Mouse (Mus musculus) naive thymus-derived CD4-positive, alpha-beta T cell, adult 2 months (primary cell): ENCODE data around the gene Zbtb41.
"Not testable (repeated sequence)": the region's sequence is repeated elsewhere in the genome, so short reads cannot be mapped to it uniquely, and the experiment has no call there.

Experiments
- DNase-seq: peaks from one replicate; pipeline ENCODE4 v3.0.0-alpha.2; 2011; ENCODE audit warnings: low read depth

The Zbtb41 gene

DNA sequence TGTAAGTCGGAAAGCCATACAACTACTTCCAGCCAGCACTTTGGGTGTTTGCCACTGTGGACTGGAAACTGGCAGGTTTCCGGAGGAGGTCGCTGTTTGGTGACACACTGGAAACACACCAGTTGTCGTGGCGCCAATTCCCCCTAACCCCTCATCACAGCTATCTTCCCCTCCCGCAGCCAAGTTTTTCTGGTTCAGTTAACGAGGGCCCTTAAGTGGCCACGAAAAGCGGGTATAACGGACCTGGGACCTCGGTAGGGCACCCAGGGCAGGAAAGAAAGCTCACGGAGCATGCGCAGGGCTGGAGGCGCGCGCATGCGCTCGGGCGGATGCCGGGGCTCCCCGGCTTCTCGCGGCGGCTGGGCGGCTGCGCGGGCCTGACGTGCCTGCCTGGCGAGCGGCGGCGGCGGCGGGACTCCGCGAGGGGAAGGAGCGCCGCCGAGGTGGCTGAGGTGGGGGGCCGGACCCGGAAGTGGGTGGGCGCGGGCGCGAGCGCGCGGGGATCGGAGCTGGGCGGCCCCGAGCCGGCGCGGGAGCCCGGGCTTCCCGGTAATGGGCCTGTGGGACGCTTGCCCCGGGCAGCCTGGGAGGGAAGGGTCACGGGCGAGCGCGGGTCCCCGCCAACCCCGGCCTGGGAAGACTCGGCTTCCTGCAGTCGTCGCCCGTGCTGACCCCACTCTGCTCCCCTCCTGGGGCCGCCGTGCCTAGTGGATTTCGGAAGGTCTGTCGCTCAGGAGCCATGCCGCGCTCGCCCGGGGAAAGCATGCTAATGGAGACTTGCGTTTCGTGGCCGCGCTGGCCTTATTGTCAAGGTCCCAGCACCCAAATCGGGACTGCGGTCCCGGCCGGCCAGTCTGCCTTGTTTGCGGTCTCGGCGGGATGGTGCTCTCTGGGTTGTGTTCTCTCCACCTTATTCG lies at the start of gene Zbtb41:
Gene Zbtb41, plus strand, starts transcription at position 414 of the 917 bp plus-strand sequence.
- DNase-seq = peak; percentile 95

DNA sequence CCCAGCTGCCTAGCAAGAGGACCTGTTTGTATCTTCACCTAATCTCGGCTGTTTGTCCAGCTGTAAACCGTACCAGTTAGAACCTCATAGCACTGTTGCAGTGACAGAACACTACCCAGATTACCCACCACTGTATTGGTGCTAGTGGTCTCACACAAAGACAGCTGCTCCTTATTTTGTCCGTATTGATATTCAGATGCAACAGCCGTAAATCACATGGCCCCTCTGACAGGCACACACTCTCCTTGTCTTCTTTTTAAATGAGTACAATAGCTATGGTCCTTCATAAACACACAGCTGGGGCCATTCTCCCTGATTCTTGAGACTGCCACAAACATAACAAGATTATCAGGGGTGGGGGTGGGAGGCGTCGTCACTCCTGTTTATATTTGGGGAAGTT lies 46.2 kb upstream of the Zbtb41 start:
- DNase-seq = no peak

DNA sequence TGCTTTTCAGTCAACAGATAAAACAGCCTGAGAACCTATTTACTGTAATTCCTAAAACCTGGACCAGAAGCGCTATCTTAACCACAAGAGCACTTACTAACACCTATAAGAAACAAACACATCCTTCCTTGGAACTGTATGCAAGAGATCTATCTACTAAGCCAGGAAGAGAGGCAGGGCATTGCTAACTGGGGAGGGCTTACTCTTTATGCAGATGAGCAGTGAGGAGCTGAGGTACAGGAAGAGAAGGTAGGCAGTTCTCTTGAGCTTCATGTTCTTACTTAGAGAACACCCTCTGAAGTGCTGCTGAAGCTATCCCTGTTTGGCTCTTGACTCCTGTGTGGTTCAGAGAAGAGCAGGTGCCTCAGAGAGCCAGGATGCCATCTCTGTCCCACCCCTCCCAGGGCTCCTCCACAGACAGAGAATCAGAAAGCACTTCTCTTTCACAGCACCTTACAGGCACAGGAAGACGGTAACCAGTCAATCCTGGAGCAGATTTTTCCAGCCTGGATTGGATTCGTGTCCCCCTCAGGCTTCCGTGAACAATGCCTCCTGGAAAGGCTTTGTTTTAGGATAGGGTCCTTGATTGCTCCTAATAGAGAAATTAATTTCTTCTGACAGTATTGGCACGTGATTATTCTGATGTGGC lies 45.3 kb upstream of the Zbtb41 start, which contains the start of gene Crb1:
Gene Crb1, minus strand, starts transcription at position 463 of the 649 bp plus-strand sequence.
- DNase-seq = peak; percentile 3

DNA sequence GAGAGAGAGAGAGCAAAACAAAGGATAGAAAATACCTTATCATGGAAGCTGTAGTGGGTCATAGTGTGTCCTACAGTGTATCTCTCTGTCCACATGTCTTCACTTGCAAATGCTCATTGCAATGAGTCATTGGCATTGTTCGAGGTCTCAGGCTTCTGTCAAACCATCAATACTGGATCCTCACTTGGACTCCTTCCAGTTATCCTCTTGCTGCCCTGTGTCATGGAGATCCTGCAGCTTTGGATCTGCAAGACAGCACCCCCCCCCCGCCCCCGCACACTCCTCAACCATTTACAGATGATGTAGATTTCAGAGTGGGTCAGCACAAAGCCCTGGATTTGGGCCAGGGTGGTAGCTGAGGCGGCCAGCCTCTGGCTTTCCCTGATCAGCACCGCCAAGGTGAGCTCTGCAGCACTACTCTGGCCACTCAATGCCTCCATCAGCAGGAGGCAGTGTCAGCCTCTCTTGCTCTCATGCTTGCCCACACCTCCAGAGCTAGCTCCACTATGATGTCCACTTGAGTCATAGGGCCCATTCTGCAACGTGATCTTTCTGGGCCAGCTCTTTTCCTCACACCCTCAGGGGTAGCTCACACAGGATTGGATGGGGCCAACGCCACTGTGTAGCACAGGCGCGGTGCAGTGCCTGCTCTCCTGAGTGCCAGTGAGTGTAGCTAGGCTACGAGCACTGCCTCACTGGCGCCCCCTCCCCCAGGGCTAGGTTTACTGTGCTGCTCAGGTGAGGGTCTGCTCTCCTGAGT lies 43.0 kb upstream of the Zbtb41 start:
- no peak for DNase-seq

DNA sequence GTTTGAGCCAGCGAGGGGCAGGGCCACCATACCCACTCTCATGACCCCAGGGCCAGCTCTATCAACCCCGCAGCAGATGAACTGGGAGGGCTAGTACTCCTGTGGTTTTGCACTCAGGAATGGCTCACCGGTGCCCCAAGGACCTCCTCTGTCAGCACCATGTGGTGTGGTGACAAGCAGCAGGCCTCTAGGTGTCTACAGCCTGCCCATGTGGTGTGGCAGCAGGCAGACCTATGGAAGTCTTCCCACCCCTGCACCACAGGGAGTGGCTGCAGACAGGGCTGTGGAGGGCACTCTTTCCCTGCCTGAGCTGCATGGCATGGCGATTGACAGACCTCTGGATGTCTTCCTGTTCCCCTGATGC lies 42.5 kb upstream of the Zbtb41 start:
- no peak for DNase-seq

DNA sequence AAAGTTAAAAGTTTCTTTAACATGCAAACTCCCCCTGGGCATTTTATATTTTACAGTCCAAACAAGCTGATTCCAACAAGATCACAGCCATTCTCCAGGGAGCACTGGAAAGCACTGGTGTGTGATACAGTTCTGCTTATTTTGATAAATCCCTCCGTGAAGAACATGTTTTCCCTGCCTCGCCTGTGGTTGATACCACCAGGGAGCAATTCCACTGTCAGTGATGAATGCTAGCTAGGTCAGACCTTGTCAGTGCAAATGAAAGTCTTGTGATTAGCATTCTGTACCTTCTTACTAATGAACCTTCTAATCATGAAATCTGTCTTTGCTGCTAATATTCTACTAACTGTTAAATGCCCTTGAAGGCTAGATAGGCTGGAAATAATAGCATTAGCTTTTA lies 30.3 kb upstream of the Zbtb41 start:
- DNase-seq = no peak

DNA sequence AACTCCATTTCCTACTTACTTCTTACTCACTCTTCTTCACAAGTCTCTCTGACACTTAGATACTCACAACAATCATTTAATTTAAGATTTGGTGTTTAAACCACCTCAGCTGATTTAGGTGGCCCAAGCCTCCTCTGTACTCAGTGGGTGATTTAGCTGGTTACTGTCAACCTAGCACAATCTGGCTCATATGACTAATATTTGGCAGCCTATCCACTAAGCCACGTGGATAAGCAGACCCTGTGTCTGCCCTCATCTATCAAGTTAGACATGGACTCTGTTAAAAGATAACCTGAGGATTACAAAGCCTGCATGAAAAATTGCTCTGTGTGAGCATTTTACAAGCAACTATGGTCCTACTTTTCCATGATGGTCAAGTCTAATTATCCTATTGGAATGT lies 25.5 kb upstream of the Zbtb41 start:
- no peak for DNase-seq

DNA sequence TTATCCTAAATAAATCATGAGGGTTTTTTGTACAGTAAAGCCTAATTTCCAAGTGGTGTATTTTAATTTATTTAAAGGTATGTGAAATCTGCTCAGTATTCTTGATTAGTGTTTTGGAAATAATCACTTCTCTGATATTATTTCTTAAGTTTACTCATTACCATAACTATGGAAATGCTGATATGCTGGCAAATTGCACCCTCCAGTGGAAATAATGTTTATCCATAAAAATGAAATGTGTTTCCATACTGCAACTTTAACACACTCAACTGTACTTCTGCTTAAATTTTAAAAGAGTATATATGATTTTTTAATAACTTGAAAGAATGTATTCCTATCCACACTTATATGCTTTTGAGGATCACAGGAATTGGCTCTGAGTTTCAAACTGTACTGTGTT lies 16.3 kb upstream of the Zbtb41 start:
- no peak for DNase-seq

DNA sequence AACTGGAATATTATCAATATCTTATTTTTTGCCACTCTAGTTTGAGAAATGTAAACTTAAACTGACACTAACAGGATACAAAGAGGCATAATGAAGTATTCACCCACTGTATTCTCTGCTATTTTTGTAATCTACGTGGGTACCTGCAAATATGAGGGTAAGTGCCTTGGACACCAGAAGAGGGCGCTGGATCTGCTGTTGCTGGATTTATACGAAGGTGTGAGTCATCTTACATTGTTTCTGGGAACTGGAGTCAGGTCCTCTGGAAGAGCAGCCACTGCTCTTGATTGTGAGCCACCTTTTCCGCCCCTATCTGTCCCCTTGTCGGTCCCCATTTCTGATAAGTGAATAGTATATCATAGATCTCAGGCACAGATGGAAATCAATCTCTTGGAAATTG lies 14.4 kb upstream of the Zbtb41 start:
- DNase-seq = peak; percentile 21

DNA sequence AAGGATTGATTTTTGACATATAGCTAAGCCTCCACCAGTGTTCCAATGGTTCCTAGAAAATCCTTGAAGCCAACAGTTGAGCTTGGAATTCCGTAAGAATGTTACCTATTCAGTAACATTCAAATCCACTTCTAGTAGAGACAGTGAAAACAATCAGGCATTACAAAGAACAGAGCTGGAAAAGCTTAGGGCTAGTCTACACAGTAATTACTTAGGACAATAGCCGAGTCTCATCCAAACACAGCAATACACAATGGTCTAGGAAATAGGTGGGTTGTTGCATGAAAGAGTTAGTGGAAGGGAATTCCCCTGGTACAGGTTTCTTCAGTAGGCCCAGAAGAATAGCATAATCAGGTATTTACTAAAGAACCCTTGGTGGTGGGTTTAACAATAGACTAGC lies 9.7 kb upstream of the Zbtb41 start:
- not testable (repeated sequence) for DNase-seq

DNA sequence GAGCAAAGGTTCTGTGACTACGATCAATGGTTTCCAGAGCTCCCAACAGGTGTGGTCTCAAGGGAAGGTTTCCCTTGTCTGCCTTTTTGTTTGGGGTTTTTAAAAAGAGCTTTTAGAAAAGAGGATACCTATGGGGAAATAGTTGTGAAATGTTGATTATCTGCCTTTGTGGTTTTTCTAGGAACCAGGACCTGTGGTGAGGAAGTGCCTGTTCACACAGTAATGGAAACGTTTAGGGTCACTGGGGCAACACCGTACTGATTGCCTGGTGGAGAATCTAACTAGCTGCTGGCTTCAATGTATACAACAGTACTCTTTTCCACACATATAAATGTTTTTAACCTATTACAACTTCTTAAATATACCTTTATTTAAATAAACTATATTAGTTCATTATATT lies 8.6 kb upstream of the Zbtb41 start:
- no peak for DNase-seq

DNA sequence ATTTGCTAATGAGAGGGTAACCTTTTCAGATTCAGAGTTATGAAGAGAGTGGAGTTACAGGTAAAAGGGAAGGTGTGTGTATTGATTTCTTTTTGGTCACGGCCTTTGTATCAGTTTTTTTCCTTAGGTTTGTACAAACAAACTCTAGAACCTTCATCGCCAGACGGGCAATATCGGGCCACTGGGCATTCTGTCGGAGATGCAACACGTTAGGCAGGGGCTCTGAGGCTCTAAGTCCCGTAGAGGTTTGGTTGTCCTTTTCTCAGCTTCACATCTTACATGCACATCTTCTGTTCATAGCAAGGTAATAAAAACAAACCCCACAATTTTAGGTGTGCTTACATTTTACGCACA lies 590 bp upstream of the Zbtb41 start:
- DNase-seq = no peak

DNA sequence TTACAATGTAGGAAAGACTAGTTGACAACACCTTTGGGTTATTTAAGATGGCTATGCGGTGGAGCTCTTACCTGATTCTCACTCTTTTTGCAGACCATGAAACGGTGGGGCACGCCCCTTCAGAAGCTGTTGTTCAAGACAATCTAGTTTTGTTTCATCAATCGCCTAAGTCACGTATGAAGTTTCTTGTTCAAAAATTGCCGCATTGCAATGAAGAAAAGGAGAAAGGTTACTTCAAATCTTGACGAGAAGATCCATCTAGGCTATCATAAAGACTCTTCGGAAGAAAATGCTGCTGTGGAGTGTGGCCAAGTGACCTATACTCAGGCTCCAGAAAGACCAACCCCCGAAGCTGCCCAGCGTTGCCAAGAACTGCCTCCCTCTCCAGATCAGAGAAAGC lies 853 bp downstream of the Zbtb41 start:
- peak; percentile 64 for DNase-seq

DNA sequence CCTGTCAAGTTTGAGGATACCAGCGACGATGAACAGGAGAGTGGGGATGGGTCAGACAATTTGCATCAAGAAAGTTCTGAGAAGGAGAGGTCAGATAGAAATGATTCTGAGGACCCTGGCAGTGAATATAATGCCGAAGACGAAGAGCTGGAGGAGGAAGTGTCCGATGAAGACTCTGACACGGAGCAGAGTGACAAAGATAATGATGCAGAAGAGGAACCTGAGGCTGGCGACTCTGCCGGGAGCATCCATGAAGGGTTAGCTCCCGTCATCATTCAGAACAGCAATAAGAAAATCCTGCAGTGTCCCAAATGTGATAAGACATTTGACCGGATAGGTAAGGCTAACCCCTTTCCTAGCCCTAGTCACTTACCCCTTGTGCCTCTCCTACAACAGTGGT lies 1.8 kb downstream of the Zbtb41 start:
- DNase-seq = no peak

DNA sequence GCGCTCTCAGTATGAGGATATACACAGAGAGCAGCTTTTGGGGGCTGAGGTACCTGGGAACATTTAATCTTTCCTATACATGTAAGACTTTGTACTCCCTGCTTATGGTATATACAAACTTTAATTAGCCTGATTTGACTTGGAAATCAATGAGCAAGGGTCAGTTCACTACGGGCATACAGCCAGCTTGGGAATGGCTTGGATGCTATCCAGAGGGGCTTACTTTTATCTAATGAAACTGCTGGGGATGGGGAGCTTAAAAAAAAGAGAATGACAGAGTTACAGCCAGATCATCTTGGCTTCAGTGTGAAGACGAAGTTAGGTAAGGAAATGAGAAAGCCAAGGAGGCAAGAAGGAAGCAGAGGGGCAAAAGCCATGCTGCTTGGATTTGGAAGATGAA lies 2.9 kb downstream of the Zbtb41 start:
- DNase-seq = no peak

DNA sequence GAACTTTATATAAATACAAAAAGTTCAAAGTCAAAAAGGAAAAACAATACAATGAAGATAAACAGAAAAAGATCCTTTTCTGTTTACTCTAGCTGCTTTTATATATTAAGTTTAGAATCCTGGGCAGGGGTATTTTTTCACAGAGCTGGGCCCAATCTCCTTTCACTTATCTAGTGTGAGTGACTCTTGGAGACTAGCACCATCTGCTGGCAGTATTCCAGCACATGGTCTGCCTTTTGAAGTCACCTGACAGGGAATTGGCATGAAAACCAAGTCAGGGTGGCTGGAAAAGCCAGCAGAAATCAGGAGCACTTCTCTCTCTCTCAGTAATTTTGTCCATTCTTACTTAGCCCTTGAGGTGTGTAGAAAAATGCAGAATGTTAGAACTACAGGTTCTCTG lies 16.3 kb downstream of the Zbtb41 start:
- DNase-seq = peak; percentile 52

DNA sequence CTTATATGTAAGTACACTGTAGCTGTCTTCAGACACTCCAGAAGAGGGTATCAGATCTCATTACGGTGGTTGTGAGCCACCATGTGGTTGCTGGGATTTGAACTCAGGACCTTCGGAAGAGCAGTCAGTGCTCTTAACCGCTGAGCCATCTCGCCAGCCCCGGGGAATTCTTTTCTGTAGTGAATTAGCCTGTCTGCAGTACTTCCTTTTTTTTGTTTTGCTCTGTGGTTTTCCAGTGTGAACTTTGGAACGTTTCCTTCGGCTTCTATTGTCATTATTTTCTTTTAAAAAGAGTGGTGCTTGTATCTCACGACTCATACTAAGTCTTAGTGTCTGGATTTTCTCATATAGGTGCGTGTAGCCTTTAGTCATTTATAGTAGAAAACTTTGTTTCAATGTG lies 21.0 kb downstream of the Zbtb41 start:
- DNase-seq = not testable (repeated sequence)

DNA sequence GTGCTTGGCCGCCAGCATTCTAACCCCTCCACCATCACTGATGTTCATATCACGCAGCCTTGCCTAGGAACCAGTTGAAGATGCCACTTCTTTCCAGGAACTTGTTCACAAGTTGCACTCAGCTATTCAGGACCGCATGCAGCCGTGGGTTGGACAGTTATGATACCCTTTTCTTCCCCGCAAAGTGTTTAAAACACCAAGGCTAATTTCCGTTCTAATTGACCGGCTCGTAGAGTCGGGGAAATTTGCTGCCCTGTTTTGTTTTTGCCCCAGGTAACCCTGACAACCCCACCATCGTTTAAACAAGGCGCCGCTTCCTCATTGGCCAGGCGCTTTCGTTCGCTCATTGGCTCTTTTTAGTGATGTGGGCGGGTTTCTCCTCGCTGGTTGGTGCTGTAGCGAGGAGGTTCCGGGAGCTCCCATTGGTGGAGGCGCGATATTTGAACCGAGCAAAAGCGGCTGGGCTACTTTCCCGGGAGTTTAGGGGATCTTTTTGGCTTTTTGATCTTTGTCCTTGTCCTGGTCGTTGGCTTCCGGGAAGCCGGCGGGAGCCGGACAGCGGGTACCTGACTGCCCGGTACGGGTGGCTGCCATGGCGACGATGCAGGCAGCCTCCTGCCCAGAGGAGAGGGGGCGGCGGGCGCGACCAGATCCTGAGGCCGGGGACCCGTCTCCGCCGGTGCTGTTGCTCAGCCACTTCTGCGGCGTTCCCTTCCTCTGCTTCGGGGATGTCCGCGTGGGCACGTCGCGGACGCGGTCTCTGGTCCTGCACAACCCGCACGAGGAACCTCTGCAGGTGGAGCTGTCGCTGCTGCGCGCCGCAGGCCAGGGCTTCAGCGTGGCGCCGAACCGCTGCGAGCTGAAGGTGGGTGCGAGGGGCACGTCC lies 32.5 kb downstream of the Zbtb41 start, which contains the start of gene Aspm:
Gene Aspm, plus strand, starts transcription at position 433 of the 886 bp plus-strand sequence.
- DNase-seq = peak; percentile 96

DNA sequence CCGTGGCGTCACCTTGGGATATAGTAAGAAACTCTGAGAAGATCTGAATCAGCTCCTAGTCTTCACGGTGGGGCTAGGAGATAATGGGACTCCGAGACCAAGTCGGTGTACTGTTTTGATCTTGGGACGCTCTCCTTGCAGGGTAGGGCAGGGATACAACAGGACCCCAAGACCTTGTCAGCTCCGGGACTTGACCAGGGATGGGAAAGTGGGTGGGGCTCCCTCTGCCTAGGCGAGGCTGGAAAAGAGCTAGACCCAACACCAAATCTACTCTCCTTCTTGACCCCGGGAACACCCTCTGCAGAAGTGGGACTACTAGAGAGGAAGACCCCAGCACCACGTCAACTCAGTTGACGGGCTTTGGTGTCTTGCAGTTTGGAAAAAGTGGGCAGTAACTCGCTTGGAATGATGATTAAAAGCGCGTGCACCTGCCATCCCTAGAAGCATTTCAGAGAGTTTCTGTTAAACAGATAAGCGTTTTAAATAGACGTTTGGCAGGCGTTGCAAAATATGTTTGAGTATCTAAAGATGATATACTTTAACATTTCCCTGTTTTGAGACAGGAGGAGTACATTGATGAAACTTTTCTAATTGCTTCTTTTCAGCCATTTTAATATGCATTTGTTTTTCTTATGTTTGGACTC lies 33.3 kb downstream of the Zbtb41 start:
- no peak for DNase-seq

DNA sequence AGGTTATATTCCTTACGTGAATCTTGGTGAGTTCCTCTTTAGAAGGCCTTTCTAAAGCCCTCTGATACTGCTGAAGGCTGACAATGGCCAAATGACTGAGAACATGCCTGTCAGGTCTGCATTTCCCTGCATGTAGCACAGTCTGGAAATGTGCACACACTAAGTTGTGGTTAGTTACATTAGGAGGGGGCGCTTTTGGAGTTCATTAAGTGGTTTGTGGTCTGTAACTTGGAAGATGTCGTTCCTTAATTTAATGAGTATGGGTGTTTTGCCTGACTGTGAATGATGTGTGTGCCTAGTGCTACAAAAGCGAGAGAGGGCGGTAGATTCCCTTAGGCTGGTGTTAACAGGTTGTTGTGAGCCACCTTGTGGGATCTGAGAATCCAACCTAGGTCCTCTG lies 38.7 kb downstream of the Zbtb41 start:
- no peak for DNase-seq

DNA sequence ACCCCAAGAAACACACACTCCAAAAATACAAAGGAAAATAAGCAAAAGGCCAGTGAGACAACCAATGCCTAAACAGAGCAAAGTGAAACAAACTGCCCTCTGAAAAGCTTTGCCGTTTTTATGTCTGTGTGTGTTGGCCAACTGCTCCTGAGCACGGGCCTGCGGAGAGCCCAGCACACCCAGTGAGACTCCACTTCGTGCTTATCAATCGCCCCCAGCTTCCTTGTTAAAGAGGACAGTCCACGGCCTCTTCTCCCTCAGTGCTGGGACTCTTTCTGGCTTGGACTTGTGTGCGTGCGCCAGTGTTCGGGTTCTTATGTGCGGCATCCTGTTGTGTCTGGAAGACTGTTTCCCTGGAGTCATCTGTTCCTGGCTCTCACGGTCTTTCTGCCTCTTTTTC lies 43.8 kb downstream of the Zbtb41 start:
- no peak for DNase-seq
